Mouse (Mus musculus): ENCODE data around the gene Taf8.

The Taf8 gene

DNA sequence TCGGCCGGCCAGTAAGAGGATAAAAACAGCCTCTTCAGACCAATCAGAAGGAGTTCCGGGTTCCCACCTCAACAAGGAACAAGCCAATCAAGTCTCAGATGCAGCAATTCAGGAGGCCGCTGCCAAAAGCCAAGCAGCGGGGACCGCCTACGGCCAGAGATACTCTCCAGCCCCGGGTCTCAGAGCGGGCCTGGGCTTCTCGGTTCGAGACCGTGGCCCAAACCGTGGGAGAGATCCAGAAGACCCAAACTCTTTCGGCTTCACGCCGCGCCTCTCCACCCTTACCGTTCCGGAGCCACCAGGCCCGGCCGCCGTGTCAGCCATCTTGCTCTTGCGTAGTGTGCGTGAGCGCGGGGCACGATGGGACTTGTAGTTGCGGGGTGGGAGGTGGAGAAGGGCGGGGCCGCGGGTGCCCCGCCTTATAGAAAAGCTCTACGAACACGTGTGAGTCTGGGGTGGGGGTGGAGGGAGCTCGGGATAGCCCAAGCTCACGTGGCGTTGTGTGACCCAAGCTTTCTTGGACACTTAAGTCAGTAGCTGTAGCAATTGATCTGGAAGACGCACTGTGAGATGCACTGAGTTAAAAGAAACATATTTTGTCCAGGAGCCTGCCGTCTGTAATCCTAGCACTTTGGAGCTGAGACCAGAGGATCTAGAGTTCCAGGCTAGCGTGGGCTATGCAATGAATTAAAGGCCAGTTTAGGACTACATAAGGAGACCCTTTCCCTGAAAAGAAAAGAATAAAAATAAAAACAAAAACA, at the start of gene Taf8:
TSS of gene Taf8 (minus strand) at position 347 of the 761 bp plus-strand sequence.
- DNase-seq (ENCODE audit: low read depth in 1 of 2, low spot score in 2 of 2), result peak; percentile 83 to 89

DNA sequence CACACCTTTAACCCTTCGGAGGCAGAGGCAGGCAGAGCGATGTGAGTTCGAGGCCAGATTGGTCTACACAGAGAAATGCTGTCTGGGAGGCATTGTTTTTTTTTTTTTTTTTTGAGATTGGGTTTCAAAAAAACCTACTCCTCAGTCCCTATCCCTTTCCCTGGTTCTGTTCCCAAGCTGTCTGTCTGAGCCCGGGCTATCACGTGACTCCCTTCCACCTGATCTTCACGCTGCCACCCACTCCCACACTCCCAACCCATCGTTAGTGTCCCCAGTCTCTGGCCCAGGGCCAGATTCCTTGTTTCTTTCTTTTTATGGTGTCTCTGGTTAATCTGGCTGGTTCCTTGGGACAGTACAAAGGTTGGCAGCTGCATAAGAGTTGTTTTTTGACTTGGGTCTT, 49.0 kb upstream of the Taf8 start:
- no peak for DNase-seq (ENCODE audit: low read depth in 1 of 2, low spot score in 2 of 2)

DNA sequence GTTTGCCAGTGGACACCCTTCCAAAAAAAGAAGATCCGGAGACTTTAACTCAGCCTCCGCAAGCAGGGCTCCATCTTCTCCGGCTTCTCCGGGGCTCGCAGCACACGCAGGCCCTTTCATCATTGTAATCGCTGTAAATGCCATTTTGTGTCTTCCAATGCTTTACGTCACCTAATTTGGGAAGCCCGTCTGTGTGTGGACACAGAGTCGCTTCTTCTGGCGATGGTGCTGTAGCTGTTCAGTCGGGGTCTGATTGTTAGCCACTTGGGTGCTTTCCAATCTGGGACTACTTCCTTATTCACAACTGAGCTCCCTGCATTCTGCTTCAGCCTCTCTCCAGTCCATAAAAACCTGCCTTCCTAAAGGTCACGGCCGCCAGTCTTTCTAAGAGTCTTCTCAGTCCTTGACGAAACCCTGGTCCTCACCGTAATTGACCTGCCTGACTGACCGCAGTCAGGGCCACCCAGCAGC, 43.8 kb upstream of the Taf8 start:
- DNase-seq (ENCODE audit: low read depth in 1 of 2, low spot score in 2 of 2), result no peak

DNA sequence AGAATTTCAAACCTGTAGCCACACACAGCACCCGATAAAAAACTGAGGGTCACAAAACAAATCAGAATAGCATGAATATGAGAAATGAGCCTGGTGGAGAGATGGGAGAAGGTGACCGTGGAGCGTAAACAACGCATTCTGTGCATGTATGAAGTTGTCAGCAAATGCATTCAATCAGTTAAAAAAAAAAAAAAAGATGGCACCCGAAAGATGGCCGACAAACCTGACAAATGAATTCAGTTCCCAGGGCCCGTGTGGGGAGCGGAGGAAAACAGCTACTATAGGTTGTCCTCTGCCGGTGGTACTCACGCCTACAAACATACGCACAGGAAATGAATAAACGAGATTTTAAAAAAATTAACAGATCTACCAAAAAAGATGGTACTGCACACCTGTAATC, 43.1 kb upstream of the Taf8 start:
- DNase-seq (ENCODE audit: low read depth in 1 of 2, low spot score in 2 of 2), result no peak

- no peak for DNase-seq (ENCODE audit: low read depth in 1 of 2, low spot score in 2 of 2)
Measured at GRCm38 (mm10) chr17:47543051-47543650, 41.1 kb upstream of the Taf8 start.

DNA sequence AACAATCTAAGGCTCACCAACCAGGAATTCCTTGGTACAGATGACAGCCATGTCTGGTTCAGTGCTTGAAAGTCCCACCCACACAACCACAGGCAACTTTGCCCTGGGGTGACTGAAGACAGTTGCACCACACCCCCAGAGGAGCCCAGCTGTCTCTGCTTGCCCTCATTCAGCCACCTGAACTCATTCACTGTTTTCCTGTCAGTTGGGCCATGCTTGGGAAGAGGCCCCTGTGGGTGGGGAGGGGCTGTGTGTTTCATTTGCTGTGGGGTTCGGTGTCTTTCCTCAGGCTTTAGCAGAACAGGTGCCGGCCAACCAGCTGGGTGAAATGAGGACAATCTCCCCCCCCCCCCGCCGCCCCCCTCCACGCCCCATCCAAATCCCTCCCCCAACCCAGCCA, 40.0 kb upstream of the Taf8 start:
- DNase-seq (ENCODE audit: low read depth in 1 of 2, low spot score in 2 of 2), result no peak

DNA sequence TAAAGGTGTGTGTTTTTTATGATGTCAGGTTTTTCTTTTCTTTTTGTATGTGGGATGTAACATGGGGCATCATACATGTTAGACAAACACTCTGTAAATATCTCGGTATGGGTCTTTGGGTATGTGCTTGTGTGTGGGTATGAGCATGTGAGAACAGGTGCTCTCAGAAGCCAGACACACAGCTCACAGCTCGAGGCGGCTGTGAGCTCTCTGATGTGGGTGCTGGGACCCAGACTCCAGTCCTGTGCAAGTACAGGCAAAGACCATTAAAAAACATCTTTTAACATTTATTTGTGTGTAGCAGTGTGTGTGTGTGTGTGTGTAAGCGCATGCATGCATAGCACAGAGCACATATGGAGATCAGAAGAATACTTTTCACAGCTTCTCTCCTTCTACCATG, 37.0 kb upstream of the Taf8 start:
- no peak for DNase-seq (ENCODE audit: low read depth in 1 of 2, low spot score in 2 of 2)

DNA sequence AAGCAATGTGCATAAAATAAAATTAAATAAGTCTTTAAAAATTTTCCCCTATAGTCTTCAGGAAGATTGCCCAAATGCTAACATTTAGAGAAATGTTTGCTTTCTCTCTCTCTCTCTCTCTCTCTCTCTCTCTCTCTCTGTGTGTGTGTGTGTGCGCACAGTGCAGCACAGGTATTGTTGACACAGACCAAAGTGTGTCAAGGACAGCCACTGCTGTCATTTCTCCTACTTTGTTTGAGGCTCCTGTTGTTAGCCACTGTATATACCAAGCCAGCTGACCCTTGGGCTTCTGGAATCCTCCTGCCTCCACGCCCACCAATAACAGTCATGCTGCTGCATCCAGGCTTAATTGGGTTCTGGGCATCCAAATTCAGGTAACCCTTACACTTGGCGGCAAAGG, 36.0 kb upstream of the Taf8 start:
- no peak for DNase-seq (ENCODE audit: low read depth in 1 of 2, low spot score in 2 of 2)

DNA sequence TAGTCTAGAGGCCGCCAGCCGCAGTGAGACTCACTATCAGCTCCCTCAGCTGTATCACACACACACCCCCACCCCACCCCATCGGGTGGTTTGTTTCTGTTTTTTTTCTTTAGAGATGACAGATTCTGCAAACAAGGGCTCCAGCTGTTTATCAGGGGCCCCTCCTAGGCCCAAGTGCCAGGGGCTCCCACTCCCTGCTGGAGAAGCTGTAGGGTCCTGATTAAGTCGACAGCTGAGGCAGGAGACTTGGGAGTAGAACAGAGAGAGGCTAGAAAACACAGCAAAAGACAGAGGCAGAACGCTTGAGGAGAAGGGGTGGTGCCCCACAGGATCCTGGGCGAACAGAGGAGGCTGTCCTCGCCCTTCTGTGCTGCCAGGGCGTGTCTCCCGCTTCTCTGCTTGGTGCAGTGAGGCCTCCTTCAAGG, 33.7 kb upstream of the Taf8 start:
- DNase-seq (ENCODE audit: low read depth in 1 of 2, low spot score in 2 of 2), result no peak

DNA sequence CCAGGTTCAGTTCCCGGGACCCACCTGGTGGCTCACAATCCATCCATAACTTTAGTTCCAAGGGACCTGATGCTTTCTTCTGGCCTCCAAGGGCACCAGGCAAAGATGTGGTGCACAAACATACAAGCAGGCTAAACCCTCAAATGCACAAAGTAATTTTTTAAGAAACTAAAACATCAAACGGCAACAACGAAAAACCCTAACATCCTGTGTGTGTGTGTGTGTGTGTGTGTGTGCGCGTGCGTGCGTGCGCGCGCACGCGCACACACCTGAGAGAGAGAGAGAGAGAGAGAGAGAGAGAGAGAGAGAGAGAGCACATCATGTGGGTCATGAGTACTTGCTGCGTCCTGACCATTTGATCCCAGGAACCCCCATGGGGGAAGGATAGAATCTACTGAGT, 31.6 kb upstream of the Taf8 start:
- DNase-seq (ENCODE audit: low read depth in 1 of 2, low spot score in 2 of 2), result no peak

DNA sequence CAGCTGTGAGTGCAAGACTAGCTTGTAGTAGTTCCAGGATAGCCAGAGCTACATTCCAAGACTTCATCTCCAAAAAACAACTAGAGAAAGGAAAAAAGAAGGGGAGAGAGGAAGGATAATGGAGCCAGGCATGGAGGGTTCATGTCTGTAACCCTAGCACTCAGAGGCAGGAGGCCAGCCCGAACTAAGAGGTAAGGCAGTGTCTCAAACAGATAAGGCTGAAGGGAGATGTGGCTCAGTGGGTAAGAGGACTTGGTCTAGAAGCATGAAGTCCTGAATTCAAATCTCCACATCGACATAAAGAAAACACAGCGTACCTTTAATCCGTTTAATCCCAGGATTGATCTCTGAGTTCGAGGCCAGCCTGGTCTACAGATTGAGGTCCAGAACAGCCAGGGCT, 30.3 kb upstream of the Taf8 start:
- no peak for DNase-seq (ENCODE audit: low read depth in 1 of 2, low spot score in 2 of 2)

- DNase-seq (ENCODE audit: low read depth in 1 of 2, low spot score in 2 of 2), result no peak
Measured at GRCm38 (mm10) chr17:47531387-47531818, 29.3 kb upstream of the Taf8 start.

GRCm38 (mm10) chr17:47529595-47529994, 27.5 kb upstream of the Taf8 start:
- DNase-seq (ENCODE audit: low read depth in 1 of 2, low spot score in 2 of 2), result no peak

DNA sequence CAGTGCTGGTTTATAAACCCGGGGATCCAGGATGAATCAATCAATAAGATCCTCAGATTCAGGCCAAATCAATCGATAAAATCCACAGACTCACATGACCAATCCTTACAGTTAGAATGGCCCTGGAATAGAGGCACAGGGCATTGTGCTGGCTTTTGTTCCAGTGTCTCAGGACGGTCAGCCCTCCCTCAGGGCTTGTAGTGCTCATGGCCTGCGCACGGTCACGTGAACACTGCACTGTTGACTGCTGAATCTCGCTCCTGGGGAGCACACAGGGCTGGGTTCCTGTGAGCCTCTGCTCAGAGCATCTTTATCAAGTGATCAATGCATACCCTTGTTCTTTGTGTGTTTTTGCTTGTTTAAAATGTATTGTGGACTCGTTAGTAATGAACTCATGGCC, 26.8 kb upstream of the Taf8 start:
- DNase-seq (ENCODE audit: low read depth in 1 of 2, low spot score in 2 of 2), result no peak

DNA sequence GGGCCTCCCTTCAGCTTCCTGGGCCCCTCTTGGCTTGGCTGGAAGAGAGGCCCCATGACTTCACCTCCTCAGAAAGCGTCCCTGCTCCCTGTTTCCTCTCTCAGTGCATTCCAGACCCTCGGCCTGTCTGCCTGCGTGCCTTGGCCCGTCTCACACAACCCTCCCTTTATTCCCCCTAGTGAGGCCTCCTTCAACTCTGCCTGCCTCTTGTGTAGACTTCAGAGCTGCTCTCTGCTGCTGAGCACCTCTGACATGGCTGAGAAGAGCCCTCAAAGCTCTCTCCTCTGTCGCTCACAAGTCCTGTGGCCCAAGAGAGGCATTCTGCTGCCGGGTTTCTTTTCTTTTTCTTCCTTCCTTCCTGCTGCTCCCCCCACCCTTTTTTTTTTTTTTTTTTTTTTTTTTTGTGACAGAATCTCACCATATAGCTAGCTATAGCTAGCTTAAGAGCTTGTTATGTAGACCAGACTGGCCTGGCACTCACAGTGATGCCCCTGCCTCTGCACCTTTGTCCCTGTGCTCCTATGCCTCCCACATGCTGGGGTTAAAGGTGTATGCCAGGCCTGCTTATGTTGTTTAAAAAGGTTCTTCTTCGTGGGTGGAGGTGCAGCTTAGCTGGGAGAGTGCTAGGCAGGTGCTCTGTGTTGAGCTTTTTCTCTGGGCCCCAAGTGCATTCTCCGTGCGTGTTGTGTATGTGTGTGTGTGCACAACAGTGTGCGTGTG, 25.6 kb upstream of the Taf8 start:
- DNase-seq (ENCODE audit: low read depth in 1 of 2, low spot score in 2 of 2), result no peak

DNA sequence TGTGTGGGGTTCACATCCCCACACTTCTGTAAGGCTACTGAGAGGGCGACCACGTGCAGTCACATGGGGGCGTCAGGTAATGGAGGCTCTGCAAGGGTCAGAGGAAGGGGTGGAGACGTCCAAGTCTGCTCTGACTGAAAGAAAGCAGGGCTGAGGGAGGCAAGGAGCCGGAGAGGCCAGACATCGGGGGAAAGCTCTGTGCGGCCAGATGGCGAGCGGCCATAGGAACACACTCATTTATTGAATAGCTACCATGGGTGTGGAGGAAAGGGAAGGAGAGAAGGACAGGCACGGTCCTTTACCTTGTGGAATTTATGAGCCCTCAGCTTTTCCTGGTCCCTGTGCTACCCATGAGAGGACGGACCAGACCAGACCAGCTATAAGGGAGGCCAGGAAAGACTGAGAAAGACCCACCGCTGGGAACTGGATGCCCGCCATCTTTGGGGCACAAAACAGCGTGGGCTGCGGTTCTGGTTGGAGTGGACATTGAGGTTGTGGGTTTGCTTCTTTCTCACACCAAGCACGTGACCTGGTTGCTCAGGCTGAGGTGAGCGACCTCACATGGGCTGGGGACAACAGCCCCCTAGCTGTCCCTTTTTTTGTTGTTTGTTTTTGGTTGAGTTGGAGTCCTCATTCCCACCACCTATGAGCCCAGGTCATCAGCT, 24.9 kb upstream of the Taf8 start:
- no peak for DNase-seq (ENCODE audit: low read depth in 1 of 2, low spot score in 2 of 2)

DNA sequence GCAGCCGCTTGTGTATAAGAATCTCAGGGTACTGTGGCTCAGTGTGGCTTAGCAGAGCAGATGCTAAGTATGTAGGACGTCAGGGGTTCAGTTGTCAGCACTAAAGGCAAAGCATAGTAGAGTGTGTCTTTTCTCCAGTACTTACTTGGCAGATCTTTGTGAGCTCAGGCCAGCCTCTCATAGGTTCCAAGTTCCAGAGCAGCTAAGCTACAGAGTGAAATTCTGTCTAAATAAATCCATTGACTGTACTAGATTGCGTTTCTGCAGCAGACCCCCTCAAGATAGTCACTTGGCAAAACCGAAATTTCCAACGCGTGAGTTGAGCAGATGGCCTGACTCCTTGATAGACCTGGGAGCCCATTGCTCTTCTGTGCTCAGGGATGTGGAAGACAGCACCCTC, 22.9 kb upstream of the Taf8 start:
- no peak for DNase-seq (ENCODE audit: low read depth in 1 of 2, low spot score in 2 of 2)

DNA sequence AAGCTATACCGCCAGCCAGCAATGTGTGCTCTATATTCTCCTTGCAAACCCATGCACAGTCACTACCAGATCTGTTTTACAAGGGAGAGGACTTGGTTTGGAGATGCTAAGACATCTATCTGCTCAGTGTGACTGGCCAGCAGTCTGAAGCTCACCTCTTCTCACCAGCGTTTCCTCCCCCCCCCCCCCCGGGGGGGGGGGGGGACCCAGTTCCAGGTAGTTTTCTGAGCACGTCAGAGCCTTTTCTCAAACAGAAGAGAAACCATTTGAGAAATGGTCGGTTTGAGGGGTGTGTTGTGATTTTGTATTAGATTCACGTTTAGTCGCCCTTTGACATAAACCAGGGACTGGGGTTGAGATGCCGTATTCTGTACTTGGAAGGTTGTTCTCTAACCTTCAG, 22.0 kb upstream of the Taf8 start:
- no peak for DNase-seq (ENCODE audit: low read depth in 1 of 2, low spot score in 2 of 2)

DNA sequence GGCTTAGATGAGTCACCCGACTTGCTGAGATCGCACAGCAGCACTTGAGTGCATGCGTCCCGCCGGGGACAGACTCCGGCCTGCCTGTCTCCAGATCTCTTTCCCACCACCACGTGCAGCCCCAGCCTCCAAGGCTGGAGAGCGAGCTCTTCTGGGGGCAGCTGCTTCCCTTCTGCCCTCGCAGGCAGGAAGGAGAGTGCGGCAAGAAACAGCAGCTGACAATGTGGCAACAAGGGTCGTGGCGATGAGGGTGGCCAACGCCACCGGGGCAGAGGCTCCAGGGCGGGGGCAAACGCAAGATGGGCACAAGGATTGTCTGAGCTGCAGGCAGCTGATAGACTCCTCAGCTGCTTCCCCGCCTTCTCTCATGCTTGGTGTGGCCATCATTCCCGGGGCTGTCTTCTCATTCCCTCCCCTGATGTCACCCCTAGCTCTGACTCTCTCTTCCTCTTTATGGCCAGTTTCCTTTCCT, 21.2 kb upstream of the Taf8 start:
- peak in 1 of 2 experiments; percentile 23 for DNase-seq (ENCODE audit: low read depth in 1 of 2, low spot score in 2 of 2)

DNA sequence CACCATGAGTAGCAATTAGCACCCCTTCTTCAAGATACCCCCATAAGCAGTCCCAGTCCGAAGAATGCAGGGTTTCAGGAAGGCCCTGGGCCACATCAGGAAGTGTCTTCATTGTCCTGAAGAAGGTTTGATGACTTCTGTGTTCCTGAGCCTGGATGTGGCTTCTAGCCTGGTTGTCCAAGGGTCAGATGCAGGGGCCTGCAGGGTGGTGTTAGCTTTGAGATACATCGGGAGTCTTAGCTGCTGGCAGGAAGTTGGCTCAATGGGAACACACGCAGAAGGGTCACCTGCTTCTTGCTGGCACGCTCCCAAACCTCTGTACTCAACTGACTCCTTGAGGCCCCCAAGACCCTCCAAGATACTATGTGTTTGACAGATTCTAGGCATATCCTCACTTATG, 20.4 kb upstream of the Taf8 start:
- no peak for DNase-seq (ENCODE audit: low read depth in 1 of 2, low spot score in 2 of 2)

- DNase-seq (ENCODE audit: low read depth in 1 of 2, low spot score in 2 of 2), result peak in 1 of 2 experiments; percentile 42
Measured at GRCm38 (mm10) chr17:47521551-47522258, 19.6 kb upstream of the Taf8 start.

All from monocyte, adult 2 months (primary cell).